Mouse (Mus musculus): ENCODE measurements around the gene Rnf152. TPM values are rescaled to one million over a fixed set of nuclear protein-coding genes. Genes with fewer than 3 reads are reported as not detected.

Gene Rnf152
- total and polyA plus RNA-seq, 2 experiments from 2014 or later = 16.6 to 26.8 TPM

- DNase-seq (ENCODE audit: low spot score) (no peak), ATAC-seq (0 out of 2 replicates have a peak, but pooled peaks have one; percentile 40)
- H3K4me3 ChIP-seq (ENCODE audit: low read length) = no peak overlapping the region
- no peaks in the 10 kb centered on the region for H3K9me3 ChIP-seq (ENCODE audit: low read length)
- no peak overlapping the region for H3K4me2 ChIP-seq (ENCODE audit: low read depth, low read length)
- no peaks in the 10 kb centered on the region for H3K4me1 ChIP-seq (ENCODE audit: insufficient read depth, low read length)
- H3K27me3 ChIP-seq (ENCODE audit: insufficient read depth, low read length) = no peaks in the 10 kb centered on the region
- TF ChIP-seq CTCF (IDR thresholded peaks at IDR 0.05; ENCODE audit: low read depth) = no peak
- WGBS = 88% methylated on average over 8 of the region's 8 CpGs
- H3K36me3 ChIP-seq (ENCODE audit: insufficient read depth, low read length) = no peaks in the 10 kb centered on the region
- no peak overlapping the region for H3K27ac ChIP-seq
- H3K9ac ChIP-seq (replicated peaks; ENCODE audit: low read length) = no peak overlapping the region
Measured at GRCm38 (mm10) chr1:105332087-105332731, 24.3 kb downstream of the Rnf152 start.

DNA sequence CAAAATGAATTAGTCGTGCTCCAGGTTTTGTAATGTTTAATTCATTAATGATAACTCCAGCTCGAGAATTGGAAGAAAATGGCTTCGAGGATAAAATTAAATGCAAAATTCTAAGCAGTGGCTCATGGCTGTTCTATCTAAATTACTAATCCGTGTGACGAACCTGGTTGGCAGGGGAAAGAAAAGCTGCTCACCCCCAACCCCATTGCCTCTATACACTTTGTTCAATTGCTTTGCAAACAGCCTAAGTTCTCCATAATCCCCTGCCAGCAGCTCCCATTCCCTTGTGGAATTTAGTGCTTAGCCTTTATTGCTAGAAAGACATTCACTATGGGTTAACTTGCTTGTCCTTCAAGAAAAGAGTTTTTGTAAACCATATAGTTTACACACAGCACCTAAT lies 24.9 kb downstream of the Rnf152 start:
- 52% methylated on average over 5 of the region's 5 CpGs for WGBS
- Histone ChIP-seq H3K9ac (replicated peaks; ENCODE audit: low read length) (no peak overlapping the region), H3K27ac (no peak overlapping the region), H3K4me2 (ENCODE audit: low read depth, low read length) (no peak overlapping the region), H3K4me1 (ENCODE audit: insufficient read depth, low read length) (no peaks in the 10 kb centered on the region), H3K36me3 (ENCODE audit: insufficient read depth, low read length) (no peaks in the 10 kb centered on the region), H3K4me3 (ENCODE audit: low read length) (no peak overlapping the region), H3K9me3 (ENCODE audit: low read length) (no peaks in the 10 kb centered on the region), H3K27me3 (ENCODE audit: insufficient read depth, low read length) (no peaks in the 10 kb centered on the region)
- TF ChIP-seq CTCF (IDR thresholded peaks at IDR 0.05; ENCODE audit: low read depth) = no peak
- ATAC-seq = no peak
- no peak for DNase-seq (ENCODE audit: low spot score)

DNA sequence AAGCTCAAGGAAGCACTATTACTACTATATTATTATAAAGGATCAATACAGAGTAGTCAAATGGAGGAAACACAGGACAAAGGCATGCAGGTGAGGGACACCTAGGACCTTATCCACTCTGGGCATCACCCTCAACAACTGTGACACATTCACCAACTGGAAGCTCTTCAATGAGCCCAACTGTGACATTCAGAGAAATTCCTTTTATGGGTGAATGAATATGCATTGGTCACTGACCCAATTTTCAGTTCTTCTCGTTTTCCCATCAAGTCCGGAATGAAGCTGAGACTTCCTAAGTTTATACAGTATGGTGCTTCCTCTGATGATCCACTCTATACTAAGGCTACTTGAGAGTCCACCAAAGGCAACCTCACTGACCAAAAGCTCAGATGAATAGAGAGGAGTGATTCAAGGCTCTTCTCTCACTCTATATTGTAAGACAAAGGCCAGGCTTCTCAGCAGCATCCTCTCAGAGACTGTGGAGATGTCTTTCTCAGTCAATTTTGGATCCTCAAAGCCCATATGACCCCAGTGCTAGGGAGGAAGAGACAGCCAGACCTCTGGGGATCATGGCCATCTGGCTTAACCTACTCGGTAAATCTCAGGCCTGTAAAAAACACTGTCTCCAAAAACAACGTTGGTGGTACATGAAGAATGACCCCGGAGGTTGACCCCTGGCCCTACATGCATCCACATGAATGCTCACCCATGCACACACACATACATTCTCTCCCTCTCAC lies 25.8 kb downstream of the Rnf152 start:
- Histone ChIP-seq H3K27me3 (ENCODE audit: insufficient read depth, low read length) (no peaks in the 10 kb centered on the region), H3K9ac (replicated peaks; ENCODE audit: low read length) (no peak overlapping the region), H3K4me3 (ENCODE audit: low read length) (no peak overlapping the region), H3K4me1 (ENCODE audit: insufficient read depth, low read length) (no peaks in the 10 kb centered on the region), H3K9me3 (ENCODE audit: low read length) (no peaks in the 10 kb centered on the region), H3K4me2 (ENCODE audit: low read depth, low read length) (no peak overlapping the region), H3K36me3 (ENCODE audit: insufficient read depth, low read length) (no peaks in the 10 kb centered on the region), H3K27ac (no peak overlapping the region)
- ATAC-seq (no peak), DNase-seq (ENCODE audit: low spot score) (no peak)
- TF ChIP-seq CTCF (IDR thresholded peaks at IDR 0.05; ENCODE audit: low read depth) = no peak
- WGBS = 82% methylated on average over 5 of the region's 5 CpGs

DNA sequence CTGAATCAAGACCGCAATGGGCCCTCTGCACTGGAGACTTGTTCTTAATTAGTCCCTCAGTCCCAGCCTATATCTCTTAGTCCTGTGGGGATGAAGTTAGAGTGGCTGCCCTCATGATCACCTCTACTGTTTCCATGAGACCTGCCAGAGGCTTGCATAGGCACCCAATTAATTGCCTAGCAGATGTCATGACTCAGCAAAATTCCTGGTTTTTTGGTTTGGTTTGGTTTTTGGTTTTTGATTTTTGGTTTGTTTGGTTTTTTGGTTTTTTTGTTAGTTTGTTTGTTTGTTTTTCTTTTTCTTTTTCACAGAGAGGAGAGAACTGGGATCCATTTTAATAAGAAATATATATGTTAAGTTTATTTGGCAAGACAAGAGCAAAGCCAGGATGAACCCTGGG lies 28.7 kb downstream of the Rnf152 start:
- no peaks in the 10 kb centered on the region for H3K9me3 ChIP-seq (ENCODE audit: low read length)
- ATAC-seq = no peak
- TF ChIP-seq CTCF (IDR thresholded peaks at IDR 0.05; ENCODE audit: low read depth) = no peak
- H3K4me3 ChIP-seq (ENCODE audit: low read length) = no peak overlapping the region
- WGBS = 92% methylated on average over 1 of the region's 1 CpGs
- no peak overlapping the region for H3K27ac ChIP-seq
- no peak overlapping the region for H3K9ac ChIP-seq (replicated peaks; ENCODE audit: low read length)
- no peaks in the 10 kb centered on the region for H3K36me3 ChIP-seq (ENCODE audit: insufficient read depth, low read length)
- no peak for DNase-seq (ENCODE audit: low spot score)
- no peak overlapping the region for H3K4me2 ChIP-seq (ENCODE audit: low read depth, low read length)
- H3K27me3 ChIP-seq (ENCODE audit: insufficient read depth, low read length) = no peaks in the 10 kb centered on the region
- H3K4me1 ChIP-seq (ENCODE audit: insufficient read depth, low read length) = no peaks in the 10 kb centered on the region

- H3K4me3 ChIP-seq (ENCODE audit: low read length) = no peak overlapping the region
- TF ChIP-seq CTCF (IDR thresholded peaks at IDR 0.05; ENCODE audit: low read depth) = no peak
- no peak overlapping the region for H3K27ac ChIP-seq
- no peak overlapping the region for H3K4me2 ChIP-seq (ENCODE audit: low read depth, low read length)
- H3K9me3 ChIP-seq (ENCODE audit: low read length) = no peaks in the 10 kb centered on the region
- H3K9ac ChIP-seq (replicated peaks; ENCODE audit: low read length) = no peak overlapping the region
- no peak for ATAC-seq
- DNase-seq (ENCODE audit: low spot score) = no peak
- no peaks in the 10 kb centered on the region for H3K4me1 ChIP-seq (ENCODE audit: insufficient read depth, low read length)
- H3K36me3 ChIP-seq (ENCODE audit: insufficient read depth, low read length) = no peaks in the 10 kb centered on the region
- 38% methylated on average over 4 of the region's 4 CpGs for WGBS
- H3K27me3 ChIP-seq (ENCODE audit: insufficient read depth, low read length) = no peaks in the 10 kb centered on the region
Measured at GRCm38 (mm10) chr1:105324636-105325035, 31.9 kb downstream of the Rnf152 start.

- no peaks in the 10 kb centered on the region for H3K9me3 ChIP-seq (ENCODE audit: low read length)
- TF ChIP-seq CTCF (IDR thresholded peaks at IDR 0.05; ENCODE audit: low read depth) = no peak
- no peak overlapping the region for H3K4me2 ChIP-seq (ENCODE audit: low read depth, low read length)
- WGBS = 79% methylated on average over 3 of the region's 3 CpGs
- H3K27me3 ChIP-seq (ENCODE audit: insufficient read depth, low read length) = no peaks in the 10 kb centered on the region
- H3K27ac ChIP-seq = no peak overlapping the region
- no peak for DNase-seq (ENCODE audit: low spot score)
- no peak overlapping the region for H3K9ac ChIP-seq (replicated peaks; ENCODE audit: low read length)
- H3K4me1 ChIP-seq (ENCODE audit: insufficient read depth, low read length) = no peaks in the 10 kb centered on the region
- no peak overlapping the region for H3K4me3 ChIP-seq (ENCODE audit: low read length)
- H3K36me3 ChIP-seq (ENCODE audit: insufficient read depth, low read length) = no peaks in the 10 kb centered on the region
- no peak for ATAC-seq
Measured at GRCm38 (mm10) chr1:105314010-105314800, 42.3 kb downstream of the Rnf152 start.

All from hindbrain, postnatal 0 days (tissue).